Mouse (Mus musculus) hindbrain, embryonic 13.5 days (tissue): ENCODE measurements at regions not wholly inside any gene's neighbourhood (a gene's known extent, or its start where the extent isn't known, plus 50 kb on each side); places are given as distances from the start of the nearest gene placed in this dataset.

Experiments
- ATAC-seq: fragments of 200-750 bp; cut with Nextera tagmentation; 2 replicates; pipeline ENCODE4 v1.8.0; 2017; ENCODE audit warnings: moderate TSS enrichment; ENCODE audit not compliant: low FRiP score
- H3K27ac ChIP-seq: fragments of 300-500 bp; sonication (generic); 2 replicates; pipeline ENCODE4 v1.5.1; 2015; ENCODE audit warnings: inconsistent platforms, mild to moderate bottlenecking, moderate library complexity
- H3K27me3 ChIP-seq: fragments of 300-500 bp; sonication (generic); 2 replicates; pipeline ENCODE4 v1.6.1; 2015; ENCODE audit warnings: mild to moderate bottlenecking, inconsistent platforms
- H3K36me3 ChIP-seq: fragments of 300-500 bp; sonication (generic); 2 replicates; pipeline ENCODE4 v1.6.1; 2015; ENCODE audit warnings: mild to moderate bottlenecking, inconsistent platforms
- H3K4me1 ChIP-seq: fragments of 300-500 bp; sonication (generic); replicated peaks from 2 replicates; pipeline ENCODE4 v1.6.1; 2015; ENCODE audit warnings: inconsistent platforms
- H3K4me2 ChIP-seq: fragments of 300-500 bp; sonication (generic); 2 replicates; pipeline ENCODE4 v1.6.1; 2015; ENCODE audit warnings: inconsistent platforms, mild to moderate bottlenecking, moderate library complexity
- H3K4me3 ChIP-seq: fragments of 300-500 bp; sonication (generic); 2 replicates; pipeline ENCODE4 v1.5.1; 2015; ENCODE audit warnings: mild to moderate bottlenecking, inconsistent platforms
- H3K9ac ChIP-seq: fragments of 300-500 bp; sonication (generic); 2 replicates; pipeline ENCODE4 v1.6.1; 2015; ENCODE audit warnings: mild to moderate bottlenecking, inconsistent platforms
- H3K9me3 ChIP-seq: fragments of 300-500 bp; sonication (generic); 2 replicates; pipeline ENCODE4 v1.6.1; 2016; ENCODE audit warnings: inconsistent platforms
- WGBS: fragments of 180-500 bp; shearing (Covaris S2); methylation state at CpG from one replicate; pipeline ENCODE4 v1.1.7; 2015; 5-methylcytosine and 5-hydroxymethylcytosine counted together

DNA sequence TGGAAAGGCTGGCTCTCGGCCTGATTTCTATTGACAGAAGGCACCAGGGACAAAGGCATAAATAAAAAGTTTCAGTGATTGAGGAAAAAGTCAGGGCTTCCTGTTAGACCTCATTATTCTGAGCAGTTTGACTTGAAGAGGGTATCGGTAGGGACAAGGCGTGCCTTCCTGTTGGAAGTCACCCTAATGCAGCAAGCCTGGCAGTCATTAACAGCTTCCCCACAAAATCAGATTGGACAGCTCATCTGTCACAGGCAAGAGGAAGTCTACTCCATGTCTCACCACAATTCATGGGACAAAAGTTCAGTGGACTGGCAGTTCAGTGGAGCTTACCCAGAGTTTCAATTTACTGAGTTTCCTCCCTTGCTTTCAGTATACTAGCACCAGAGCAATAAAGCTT is 715.5 kb downstream of the Fam181b start:
- H3K4me2 ChIP-seq, result no peak overlapping the region
- H3K36me3 ChIP-seq, result no peaks in the 10 kb centered on the region
- no peak overlapping the region for H3K4me3 ChIP-seq
- whole genome bisulfite sequencing, result 33% methylated on average over 3 of the region's 3 CpGs
- H3K9ac ChIP-seq, result no peak overlapping the region
- H3K9me3 ChIP-seq, result no peaks in the 10 kb centered on the region
- no peak overlapping the region for H3K27ac ChIP-seq
- ATAC-seq, result no peak
- H3K27me3 ChIP-seq, result no peaks in the 10 kb centered on the region
- H3K4me1 ChIP-seq, result no peaks in the 10 kb centered on the region

GRCm38 (mm10) chr7:93835697-93836096 is 756.0 kb downstream of the Fam181b start:
- ATAC-seq, result no peak
- Histone ChIP-seq H3K4me3 (no peak overlapping the region), H3K4me2 (no peak overlapping the region), H3K9ac (no peak overlapping the region), H3K27me3 (no peaks in the 10 kb centered on the region), H3K9me3 (no peaks in the 10 kb centered on the region), H3K27ac (no peak overlapping the region), H3K4me1 (no peaks in the 10 kb centered on the region), H3K36me3 (no peaks in the 10 kb centered on the region)
- 84% methylated on average over 3 of the region's 3 CpGs for WGBS

- H3K36me3 ChIP-seq, result no peaks in the 10 kb centered on the region
- no peaks in the 10 kb centered on the region for H3K27me3 ChIP-seq
- no peak for ATAC-seq
- no peaks in the 10 kb centered on the region for H3K9me3 ChIP-seq
- H3K4me2 ChIP-seq, result no peak overlapping the region
- H3K4me1 ChIP-seq, result no peaks in the 10 kb centered on the region
- no peak overlapping the region for H3K4me3 ChIP-seq
- 67% methylated on average over 2 of the region's 2 CpGs for WGBS
- no peak overlapping the region for H3K9ac ChIP-seq
- no peak overlapping the region for H3K27ac ChIP-seq
These were observed 756.5 kb downstream of the Fam181b start for GRCm38 (mm10) chr7:93836169-93836568.

GRCm38 (mm10) chr7:93855025-93855424 is 775.4 kb downstream of the Fam181b start:
- H3K4me2 ChIP-seq, result 0 out of 2 replicates have a peak overlapping the region, but pooled peaks have one; percentile 1
- WGBS, result 30% methylated on average over 6 of the region's 6 CpGs
- no peaks in the 10 kb centered on the region for H3K36me3 ChIP-seq
- H3K9me3 ChIP-seq, result no peaks in the 10 kb centered on the region
- H3K27ac ChIP-seq, result no peak overlapping the region
- H3K27me3 ChIP-seq, result no peaks in the 10 kb centered on the region
- 0 out of 2 replicates have a peak, but pooled peaks have one; percentile 46 for ATAC-seq
- no peak overlapping the region for H3K4me3 ChIP-seq
- no peak overlapping the region for H3K9ac ChIP-seq
- H3K4me1 ChIP-seq, result no peaks in the 10 kb centered on the region

DNA sequence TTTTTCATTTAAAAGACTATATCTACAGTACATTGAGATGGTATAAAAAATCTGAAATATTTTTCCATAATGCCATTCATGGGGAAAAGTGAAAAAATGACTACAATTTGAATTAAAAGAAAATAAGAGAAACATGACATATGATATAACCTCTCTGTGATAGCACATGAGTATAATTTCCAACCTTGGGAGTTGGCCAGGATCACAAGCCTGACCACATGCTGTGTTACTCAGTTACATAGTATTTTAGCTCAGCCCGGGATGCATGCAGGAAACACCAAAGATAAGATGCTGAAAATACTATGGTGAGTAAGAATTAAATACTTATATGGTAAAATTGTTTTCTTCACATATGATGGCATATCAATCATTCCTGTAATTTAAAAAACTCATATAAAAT is 814.0 kb downstream of the Fam181b start:
- Histone ChIP-seq H3K27ac (no peak overlapping the region), H3K36me3 (no peaks in the 10 kb centered on the region), H3K4me2 (no peak overlapping the region), H3K9me3 (no peaks in the 10 kb centered on the region), H3K27me3 (no peaks in the 10 kb centered on the region), H3K9ac (no peak overlapping the region), H3K4me3 (no peak overlapping the region), H3K4me1 (no peaks in the 10 kb centered on the region)
- ATAC-seq, result no peak
- 98% methylated on average over 1 of the region's 1 CpGs for WGBS

GRCm38 (mm10) chr7:93896921-93897320 is 817.3 kb downstream of the Fam181b start:
- Histone ChIP-seq H3K4me2 (no peak overlapping the region), H3K4me3 (no peak overlapping the region), H3K27ac (no peak overlapping the region), H3K4me1 (no peaks in the 10 kb centered on the region), H3K36me3 (no peaks in the 10 kb centered on the region), H3K27me3 (no peaks in the 10 kb centered on the region), H3K9me3 (no peaks in the 10 kb centered on the region), H3K9ac (no peak overlapping the region)
- no peak for ATAC-seq

GRCm38 (mm10) chr7:93902770-93903169 is 823.1 kb downstream of the Fam181b start:
- no peak for ATAC-seq
- H3K4me3 ChIP-seq, result no peak overlapping the region
- H3K27me3 ChIP-seq, result no peaks in the 10 kb centered on the region
- no peaks in the 10 kb centered on the region for H3K4me1 ChIP-seq
- no peak overlapping the region for H3K9ac ChIP-seq
- no peaks in the 10 kb centered on the region for H3K36me3 ChIP-seq
- H3K9me3 ChIP-seq, result no peaks in the 10 kb centered on the region
- H3K4me2 ChIP-seq, result no peak overlapping the region
- no peak overlapping the region for H3K27ac ChIP-seq
- 79% methylated on average over 2 of the region's 2 CpGs for WGBS

DNA sequence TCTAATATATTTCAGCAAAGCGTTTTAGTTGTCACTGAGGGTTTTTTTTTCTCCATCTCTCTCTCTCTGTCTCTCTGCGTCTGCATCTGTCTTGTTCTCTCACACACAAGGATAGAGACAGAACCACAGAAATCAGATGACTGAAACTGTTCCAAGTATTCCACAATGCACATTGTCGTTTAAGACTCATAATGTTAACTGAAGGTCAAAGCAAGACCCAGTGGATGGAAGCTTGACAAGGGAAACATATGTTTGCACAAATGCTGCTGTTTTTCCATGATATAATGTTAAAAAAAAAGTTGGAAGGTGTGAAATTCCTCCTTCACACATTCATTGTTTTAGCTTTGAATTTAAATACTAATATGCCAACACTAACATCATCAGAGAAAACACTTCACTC is 857.3 kb downstream of the Fam181b start:
- H3K36me3 ChIP-seq, result no peaks in the 10 kb centered on the region
- no peak overlapping the region for H3K4me3 ChIP-seq
- H3K9ac ChIP-seq, result no peak overlapping the region
- H3K27me3 ChIP-seq, result no peaks in the 10 kb centered on the region
- no peaks in the 10 kb centered on the region for H3K9me3 ChIP-seq
- no peak overlapping the region for H3K27ac ChIP-seq
- ATAC-seq, result no peak
- WGBS, result 90% methylated on average over 3 of the region's 3 CpGs
- no peak overlapping the region for H3K4me2 ChIP-seq
- no peaks in the 10 kb centered on the region for H3K4me1 ChIP-seq

DNA sequence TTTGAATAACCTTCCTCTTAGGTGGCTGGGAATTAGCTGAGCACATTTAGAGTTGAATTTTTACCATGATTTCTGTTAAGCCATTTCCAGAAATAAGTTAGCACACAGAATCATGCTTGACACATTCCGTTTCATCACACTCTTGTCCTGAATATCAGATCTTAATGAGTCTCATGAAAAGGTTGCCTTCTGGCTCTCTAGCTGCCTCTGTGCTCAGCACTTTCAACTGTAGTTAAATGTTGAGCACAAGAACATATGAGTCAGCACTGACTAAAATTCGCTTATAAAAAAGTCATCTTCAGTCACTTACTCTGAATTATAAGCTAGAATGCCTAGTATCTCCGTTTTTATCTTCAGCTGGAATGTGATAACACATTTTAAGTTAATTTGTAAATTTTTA is 902.4 kb downstream of the Fam181b start:
- H3K27me3 ChIP-seq, result no peaks in the 10 kb centered on the region
- no peaks in the 10 kb centered on the region for H3K9me3 ChIP-seq
- 83% methylated on average over 3 of the region's 3 CpGs for WGBS
- no peak overlapping the region for H3K4me2 ChIP-seq
- no peaks in the 10 kb centered on the region for H3K36me3 ChIP-seq
- no peaks in the 10 kb centered on the region for H3K4me1 ChIP-seq
- no peak overlapping the region for H3K9ac ChIP-seq
- no peak for ATAC-seq
- no peak overlapping the region for H3K27ac ChIP-seq
- no peak overlapping the region for H3K4me3 ChIP-seq

GRCm38 (mm10) chr7:94002780-94003179 is 923.1 kb downstream of the Fam181b start:
- ATAC-seq, result no peak
- 67% methylated on average over 1 of the region's 1 CpGs for WGBS

GRCm38 (mm10) chr7:94042466-94043030 is 962.9 kb downstream of the Fam181b start:
- peak; percentile 87 for ATAC-seq
- H3K36me3 ChIP-seq, result no peaks in the 10 kb centered on the region
- no peaks in the 10 kb centered on the region for H3K27me3 ChIP-seq
- H3K4me1 ChIP-seq, result peaks cover 7% of the 10 kb centered on the region
- 6% methylated on average over 11 of the region's 11 CpGs for WGBS
- H3K9ac ChIP-seq, result peak overlapping the region; percentile 66
- H3K27ac ChIP-seq, result peak overlapping the region; percentile 35; the same call in 1 of the 2 replicates
- peak overlapping the region; percentile 57 for H3K4me2 ChIP-seq
- H3K9me3 ChIP-seq, result no peaks in the 10 kb centered on the region
- peak overlapping the region; percentile 35 for H3K4me3 ChIP-seq

More at GRCm38 (mm10) chr7:94002780-94003179, 923.1 kb downstream of the Fam181b start:
- no peak overlapping the region for H3K4me2 ChIP-seq
- H3K27ac ChIP-seq, result no peak overlapping the region
- H3K4me1 ChIP-seq, result no peaks in the 10 kb centered on the region
- no peaks in the 10 kb centered on the region for H3K27me3 ChIP-seq
- no peaks in the 10 kb centered on the region for H3K9me3 ChIP-seq
- no peak overlapping the region for H3K4me3 ChIP-seq
- H3K9ac ChIP-seq, result no peak overlapping the region
- H3K36me3 ChIP-seq, result no peaks in the 10 kb centered on the region

GRCm38 (mm10) chr7:94045428-94045827 is 965.8 kb downstream of the Fam181b start:
- no peaks in the 10 kb centered on the region for H3K36me3 ChIP-seq
- H3K4me1 ChIP-seq, result peaks cover 7% of the 10 kb centered on the region
- H3K27ac ChIP-seq, result no peak overlapping the region
- WGBS, result 53% methylated on average over 2 of the region's 2 CpGs
- no peak overlapping the region for H3K9ac ChIP-seq
- H3K27me3 ChIP-seq, result no peaks in the 10 kb centered on the region
- no peak overlapping the region for H3K4me3 ChIP-seq
- no peak overlapping the region for H3K4me2 ChIP-seq
- no peak for ATAC-seq
- H3K9me3 ChIP-seq, result no peaks in the 10 kb centered on the region

DNA sequence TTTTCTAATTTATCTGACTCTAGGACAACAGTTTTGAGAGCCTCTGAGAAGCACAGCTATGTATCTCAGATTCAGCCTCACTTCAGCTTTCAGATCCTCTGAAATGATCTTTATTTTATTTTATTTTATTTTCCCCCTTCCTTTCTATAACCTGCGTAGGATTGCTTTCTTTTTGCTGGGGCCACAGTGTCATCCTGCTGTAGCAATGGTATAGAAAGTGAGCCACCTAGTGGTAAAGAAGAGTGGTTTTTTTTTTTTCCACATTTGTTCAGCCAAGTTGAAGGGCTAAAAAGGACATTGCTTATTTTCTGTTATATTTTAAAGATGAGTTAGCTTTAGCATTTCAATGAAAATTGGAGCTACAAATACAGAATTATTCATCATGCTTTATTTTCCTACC is 966.4 kb downstream of the Fam181b start:
- Histone ChIP-seq H3K4me1 (peaks cover 7% of the 10 kb centered on the region), H3K27ac (no peak overlapping the region), H3K9ac (no peak overlapping the region), H3K27me3 (no peaks in the 10 kb centered on the region), H3K36me3 (no peaks in the 10 kb centered on the region), H3K4me2 (no peak overlapping the region), H3K4me3 (no peak overlapping the region), H3K9me3 (no peaks in the 10 kb centered on the region)
- 19% methylated on average over 1 of the region's 1 CpGs for WGBS
- no peak for ATAC-seq
